Mouse (Mus musculus): Measurements from ENCODE around the gene Slc8b1. TPM values are rescaled to one million over a fixed set of nuclear protein-coding genes. Genes with fewer than 3 reads are reported as not detected.

The Slc8b1 gene
- total and polyA plus RNA-seq, 2 experiments: 40.6 to 52.4 TPM

DNA sequence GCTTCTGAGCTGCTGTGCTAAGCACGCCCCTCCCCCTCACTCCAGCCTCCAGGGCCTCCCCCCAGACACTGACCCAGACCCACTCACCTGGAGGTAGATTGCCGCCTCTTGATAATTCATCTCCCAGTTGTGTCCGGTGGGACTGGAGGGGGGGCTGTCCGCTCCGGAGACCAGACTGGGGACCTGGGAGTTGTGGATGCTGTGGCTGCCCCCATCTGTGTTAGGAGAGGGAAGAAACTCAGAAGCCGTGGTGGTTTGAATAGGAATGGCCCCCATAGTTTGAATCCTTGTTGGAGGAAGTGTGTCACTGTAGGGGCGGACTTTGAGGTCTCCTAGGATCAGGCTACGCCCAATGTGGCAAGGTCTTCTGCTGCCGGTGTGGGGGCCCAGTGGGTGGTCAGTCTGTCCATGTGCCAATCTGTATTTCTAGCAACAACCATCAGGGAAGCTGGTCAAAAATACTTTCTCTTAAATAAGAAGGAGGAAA lies 49.2 kb downstream of the Slc8b1 start:
- no peak overlapping the region for H3K4me3 ChIP-seq (ENCODE audit: insufficient read depth, low read depth, low read length)
- 39% methylated on average over 9 of the region's 9 CpGs for WGBS
- peaks cover 9% of the 10 kb centered on the region; the same call in 1 of the 2 replicates for H3K79me2 ChIP-seq (ENCODE audit: control insufficient read depth, insufficient read depth, low read length)
- no peak for TF ChIP-seq CTCF (IDR thresholded peaks at IDR 0.05; ENCODE audit: low read depth, low read length)
- TF ChIP-seq POLR2A (IDR thresholded peaks at IDR 0.05; ENCODE audit: extremely low read depth, insufficient read depth, low read length): no peak
- H3K27ac ChIP-seq (replicated peaks; ENCODE audit: insufficient read depth, low read depth, low read length): peak overlapping the region; percentile 76
- DNase-seq (ENCODE audit: extremely low read depth, low read depth, low spot score): no peak
- H3K36me3 ChIP-seq (ENCODE audit: control insufficient read depth, insufficient read depth, low read length): peaks cover 9% of the 10 kb centered on the region; the same call in 1 of the 2 replicates
- H3K4me1 ChIP-seq (ENCODE audit: control insufficient read depth, insufficient read depth, low read length): peaks cover 30% of the 10 kb centered on the region
- no peak overlapping the region; the same call in none of the 2 replicates for H3K9ac ChIP-seq (ENCODE audit: low read depth, low read length)
- H3K27me3 ChIP-seq (ENCODE audit: control insufficient read depth, insufficient read depth, low read length): no peaks in the 10 kb centered on the region

GRCm38 (mm10) chr5:120560616-120561311 lies 49.8 kb downstream of the Slc8b1 start:
- TF ChIP-seq CTCF (IDR thresholded peaks at IDR 0.05; ENCODE audit: low read depth, low read length): no peak
- TF ChIP-seq POLR2A (IDR thresholded peaks at IDR 0.05; ENCODE audit: extremely low read depth, insufficient read depth, low read length): no peak
- peak overlapping the region; percentile 37; the same call in 1 of the 2 replicates for H3K9ac ChIP-seq (ENCODE audit: low read depth, low read length)
- peaks cover 9% of the 10 kb centered on the region; the same call in 1 of the 2 replicates for H3K79me2 ChIP-seq (ENCODE audit: control insufficient read depth, insufficient read depth, low read length)
- H3K27ac ChIP-seq (replicated peaks; ENCODE audit: insufficient read depth, low read depth, low read length): peak overlapping the region; percentile 76
- H3K4me1 ChIP-seq (ENCODE audit: control insufficient read depth, insufficient read depth, low read length): peaks cover 34% of the 10 kb centered on the region
- peak overlapping the region; percentile 54 for H3K4me3 ChIP-seq (ENCODE audit: insufficient read depth, low read depth, low read length)
- peaks cover 6% of the 10 kb centered on the region; the same call in 1 of the 2 replicates for H3K36me3 ChIP-seq (ENCODE audit: control insufficient read depth, insufficient read depth, low read length)
- 12% methylated on average over 16 of the region's 16 CpGs for WGBS
- DNase-seq (ENCODE audit: extremely low read depth, low read depth, low spot score): peak; percentile 91
- no peaks in the 10 kb centered on the region for H3K27me3 ChIP-seq (ENCODE audit: control insufficient read depth, insufficient read depth, low read length)

GRCm38 (mm10) chr5:120562956-120563913 lies 52.3 kb downstream of the Slc8b1 start:
- WGBS: 19% methylated on average over 28 of the region's 28 CpGs
- H3K9ac ChIP-seq (ENCODE audit: low read depth, low read length): peak overlapping the region; percentile 23

GRCm38 (mm10) chr5:120563914-120564311 lies 52.9 kb downstream of the Slc8b1 start:
- H3K27me3 ChIP-seq (ENCODE audit: control insufficient read depth, insufficient read depth, low read length): no peaks in the 10 kb centered on the region
- H3K27ac ChIP-seq (replicated peaks; ENCODE audit: insufficient read depth, low read depth, low read length): peak overlapping the region; percentile 43
- H3K4me3 ChIP-seq (ENCODE audit: insufficient read depth, low read depth, low read length): no peak overlapping the region
- no peak overlapping the region for H3K9ac ChIP-seq (ENCODE audit: low read depth, low read length)
- peaks cover 60% of the 10 kb centered on the region for H3K4me1 ChIP-seq (ENCODE audit: control insufficient read depth, insufficient read depth, low read length)
- WGBS: 37% methylated on average over 4 of the region's 4 CpGs
- H3K79me2 ChIP-seq (ENCODE audit: control insufficient read depth, insufficient read depth, low read length): peaks cover 2% of the 10 kb centered on the region; the same call in 1 of the 2 replicates
- TF ChIP-seq CTCF (IDR thresholded peaks at IDR 0.05; ENCODE audit: low read depth, low read length) (no peak), POLR2A (IDR thresholded peaks at IDR 0.05; ENCODE audit: extremely low read depth, insufficient read depth, low read length) (no peak)
- no peak for DNase-seq (ENCODE audit: extremely low read depth, low read depth, low spot score)
- no peaks in the 10 kb centered on the region for H3K36me3 ChIP-seq (ENCODE audit: control insufficient read depth, insufficient read depth, low read length)

More at GRCm38 (mm10) chr5:120562956-120563913, 52.3 kb downstream of the Slc8b1 start:
- Histone ChIP-seq H3K4me1 (ENCODE audit: control insufficient read depth, insufficient read depth, low read length) (peaks cover 56% of the 10 kb centered on the region), H3K27ac (replicated peaks; ENCODE audit: insufficient read depth, low read depth, low read length) (peak overlapping the region; percentile 53), H3K36me3 (ENCODE audit: control insufficient read depth, insufficient read depth, low read length) (no peaks in the 10 kb centered on the region), H3K27me3 (ENCODE audit: control insufficient read depth, insufficient read depth, low read length) (no peaks in the 10 kb centered on the region), H3K79me2 (ENCODE audit: control insufficient read depth, insufficient read depth, low read length) (peaks cover 2% of the 10 kb centered on the region; the same call in 1 of the 2 replicates), H3K4me3 (ENCODE audit: insufficient read depth, low read depth, low read length) (no peak overlapping the region)
- TF ChIP-seq CTCF (IDR thresholded peaks at IDR 0.05; ENCODE audit: low read depth, low read length): no peak
- no peak for TF ChIP-seq POLR2A (IDR thresholded peaks at IDR 0.05; ENCODE audit: extremely low read depth, insufficient read depth, low read length)
- peak; percentile 81 for DNase-seq (ENCODE audit: extremely low read depth, low read depth, low spot score)

DNA sequence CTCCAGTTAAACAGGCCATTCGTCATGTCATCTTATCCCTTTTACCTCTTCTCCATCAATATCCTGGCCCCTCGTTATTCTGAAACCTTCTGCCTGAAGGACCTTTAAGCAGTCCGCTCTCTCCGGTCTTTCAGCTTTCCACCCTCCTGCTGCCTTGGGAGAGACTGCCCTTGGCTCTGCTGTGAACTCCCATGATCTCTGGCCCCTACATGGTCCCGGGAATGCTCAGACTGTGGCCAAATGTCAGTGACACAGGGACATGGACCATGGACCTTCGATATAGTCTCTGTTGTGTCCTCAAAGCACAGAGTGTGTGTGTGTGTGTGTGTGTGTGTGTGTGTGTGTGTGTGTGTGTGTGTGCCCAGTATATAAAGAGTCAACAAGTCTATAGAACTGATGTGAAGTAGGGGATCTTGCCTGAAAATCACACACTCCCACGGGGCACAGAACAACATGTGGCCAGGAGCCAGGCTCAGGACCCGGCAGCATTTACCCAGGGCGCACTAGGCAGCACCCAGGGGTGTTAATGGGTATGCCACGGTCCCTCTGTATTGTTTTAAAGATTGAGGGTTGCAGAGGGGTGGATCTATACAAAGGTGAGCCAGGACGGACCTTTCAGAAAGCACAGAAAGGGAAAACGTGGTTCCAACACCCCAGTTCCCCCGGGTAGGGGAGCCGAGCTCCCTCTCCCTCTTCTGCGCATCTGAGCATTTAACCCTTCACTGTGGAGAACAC lies 54.4 kb downstream of the Slc8b1 start:
- WGBS: 25% methylated on average over 15 of the region's 15 CpGs
- TF ChIP-seq POLR2A (IDR thresholded peaks at IDR 0.05; ENCODE audit: extremely low read depth, insufficient read depth, low read length) (no peak), CTCF (IDR thresholded peaks at IDR 0.05; ENCODE audit: low read depth, low read length) (no peak)
- Histone ChIP-seq H3K4me3 (ENCODE audit: insufficient read depth, low read depth, low read length) (no peak overlapping the region), H3K27me3 (ENCODE audit: control insufficient read depth, insufficient read depth, low read length) (no peaks in the 10 kb centered on the region), H3K36me3 (ENCODE audit: control insufficient read depth, insufficient read depth, low read length) (no peaks in the 10 kb centered on the region), H3K9ac (ENCODE audit: low read depth, low read length) (peak overlapping the region; percentile 35; the same call in 1 of the 2 replicates), H3K27ac (replicated peaks; ENCODE audit: insufficient read depth, low read depth, low read length) (peak overlapping the region; percentile 63), H3K79me2 (ENCODE audit: control insufficient read depth, insufficient read depth, low read length) (peaks cover 2% of the 10 kb centered on the region; the same call in 1 of the 2 replicates), H3K4me1 (ENCODE audit: control insufficient read depth, insufficient read depth, low read length) (peaks cover 53% of the 10 kb centered on the region)
- DNase-seq (ENCODE audit: extremely low read depth, low read depth, low spot score): peak; percentile 97
